Mouse (Mus musculus): ENCODE data around the gene Wdr78.

Wdr78 gene

GRCm38 (mm10) chr4:103114184-103115111, at the start of gene Wdr78, which contains the start of gene Mier1:
Wdr78 (minus strand) TSS chr4:103114555.
Mier1 (plus strand) TSS chr4:103114390.
- peak; percentile 97 for DNase-seq

DNA sequence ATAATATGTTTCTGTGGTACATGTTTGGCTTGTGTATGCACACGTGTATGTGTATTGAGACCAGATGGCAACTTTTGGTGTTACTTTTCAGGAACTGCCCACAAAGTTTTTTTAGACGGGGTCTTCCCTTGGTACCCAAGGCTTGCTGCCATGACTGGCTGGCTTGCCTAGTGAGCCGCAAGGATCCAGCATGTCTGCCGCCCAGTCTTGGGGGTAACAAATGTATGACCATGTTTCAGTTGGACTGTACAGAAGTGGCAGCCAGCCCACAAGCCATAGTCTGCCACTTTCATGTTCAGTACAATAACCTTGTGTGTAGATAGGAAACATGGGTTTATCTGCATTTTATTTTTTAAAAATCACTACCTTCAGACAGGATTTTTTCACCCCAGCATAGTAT, 44.4 kb upstream of the Wdr78 start:
- no peak for DNase-seq

DNA sequence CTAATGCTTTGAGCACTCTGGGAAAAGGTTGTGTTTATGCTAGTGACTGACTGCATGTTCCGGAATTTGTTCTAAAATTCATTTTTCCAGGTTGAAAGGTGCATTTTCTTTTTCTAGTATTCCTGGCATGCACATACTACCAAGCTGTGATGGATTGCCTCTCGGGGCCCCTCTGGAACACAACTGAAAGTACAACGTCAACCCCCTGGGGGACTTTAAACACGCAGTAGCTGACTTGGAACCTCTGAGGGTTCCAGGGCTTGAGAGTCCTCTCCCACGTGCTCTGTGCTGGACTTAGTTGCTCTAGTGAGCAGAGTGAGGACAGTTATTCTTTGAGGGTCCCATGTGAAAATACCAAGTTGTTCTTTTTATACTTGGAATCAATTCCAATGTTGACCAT, 37.6 kb upstream of the Wdr78 start:
- DNase-seq, result no peak

- peak; percentile 80 for DNase-seq
Measured at GRCm38 (mm10) chr4:103146339-103146738, 32.0 kb upstream of the Wdr78 start.

DNA sequence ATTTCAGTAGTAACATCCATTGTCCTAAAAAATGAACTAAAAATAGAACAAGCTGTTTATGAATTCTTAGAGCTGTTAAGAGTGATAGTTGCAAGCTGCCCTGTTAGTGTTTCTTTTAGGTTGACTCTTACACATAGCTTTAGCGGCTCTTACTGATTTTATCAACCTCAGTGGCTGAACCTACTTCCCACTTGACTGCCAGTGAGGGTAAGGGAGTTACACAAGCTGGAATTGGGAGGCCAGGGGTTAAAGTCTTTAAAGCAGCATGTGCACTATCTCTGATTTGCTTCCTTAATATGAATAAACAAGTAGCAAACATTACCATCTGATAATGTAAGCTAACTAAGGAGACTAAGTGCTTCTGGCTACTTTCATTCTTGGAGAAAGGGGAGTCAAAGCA, 22.6 kb upstream of the Wdr78 start:
- DNase-seq, result no peak

GRCm38 (mm10) chr4:103126533-103126932, 12.2 kb upstream of the Wdr78 start:
- no peak for DNase-seq

DNA sequence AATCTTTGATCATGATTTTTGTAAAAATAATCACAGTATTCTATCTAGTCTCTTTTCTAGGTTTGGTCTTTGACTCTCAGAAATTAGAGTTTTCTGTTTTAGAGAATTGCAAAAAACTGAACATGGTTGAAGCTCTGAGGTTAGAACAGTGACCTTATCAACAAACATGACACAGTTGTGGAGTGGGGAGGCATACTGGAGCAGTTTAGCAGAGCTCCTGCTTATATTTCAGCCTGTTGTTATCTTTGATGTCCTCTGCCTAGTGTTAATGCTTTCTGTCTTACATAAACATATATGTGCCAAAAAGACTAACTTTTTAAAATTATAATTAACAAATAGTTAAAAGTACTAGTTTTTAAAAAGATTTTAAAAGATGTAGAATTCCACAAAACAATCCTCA, 9.3 kb upstream of the Wdr78 start:
- DNase-seq, result no peak

- no peak for DNase-seq
Measured at GRCm38 (mm10) chr4:103123086-103123485, 8.7 kb upstream of the Wdr78 start.

DNA sequence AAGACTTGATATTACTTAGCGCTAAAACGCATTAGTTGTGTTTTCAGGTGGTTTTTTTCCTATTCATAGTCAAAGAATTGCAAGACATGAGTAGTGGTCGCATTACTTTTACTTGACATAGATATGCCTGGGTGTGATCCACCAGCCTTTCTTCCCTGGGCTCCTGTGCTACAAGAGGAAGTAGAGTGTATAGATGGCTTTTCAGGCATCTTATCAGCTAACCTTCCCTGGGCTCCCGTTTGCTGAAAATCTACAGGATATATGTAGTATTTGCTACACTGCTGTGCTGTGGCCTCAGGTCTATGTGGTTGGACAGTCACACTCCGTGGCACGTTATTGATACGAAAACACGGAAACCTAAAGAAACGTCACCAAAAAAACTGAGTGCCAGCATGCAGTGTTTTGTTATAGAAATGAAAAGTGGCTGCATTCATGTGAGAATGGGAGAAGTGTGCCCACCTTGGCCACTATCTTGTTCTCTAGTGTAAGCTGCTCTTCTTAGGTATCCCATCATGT, 6.6 kb upstream of the Wdr78 start:
- no peak for DNase-seq

GRCm38 (mm10) chr4:103120395-103120794, 6.0 kb upstream of the Wdr78 start:
- DNase-seq, result no peak

DNA sequence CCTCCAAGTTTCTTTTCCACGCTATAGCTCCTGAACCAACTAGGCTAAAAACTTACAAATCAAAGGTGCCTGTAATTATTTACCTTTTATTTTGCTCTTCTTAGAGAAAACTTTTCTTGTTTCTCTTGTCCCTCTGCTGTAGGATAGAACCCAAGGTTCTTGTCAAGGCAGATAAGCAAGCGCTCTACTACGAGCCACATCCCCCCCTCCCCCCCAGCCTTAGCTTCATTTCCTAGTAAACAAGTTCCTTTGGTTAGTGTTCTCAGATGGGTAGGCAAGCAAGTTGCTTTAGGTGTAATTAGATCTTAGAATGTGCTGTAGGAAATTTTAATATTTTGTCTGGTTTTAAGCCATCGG, 5.7 kb upstream of the Wdr78 start:
- DNase-seq, result no peak

GRCm38 (mm10) chr4:103119229-103120027, 5.1 kb upstream of the Wdr78 start:
- DNase-seq, result peak; percentile 92

DNA sequence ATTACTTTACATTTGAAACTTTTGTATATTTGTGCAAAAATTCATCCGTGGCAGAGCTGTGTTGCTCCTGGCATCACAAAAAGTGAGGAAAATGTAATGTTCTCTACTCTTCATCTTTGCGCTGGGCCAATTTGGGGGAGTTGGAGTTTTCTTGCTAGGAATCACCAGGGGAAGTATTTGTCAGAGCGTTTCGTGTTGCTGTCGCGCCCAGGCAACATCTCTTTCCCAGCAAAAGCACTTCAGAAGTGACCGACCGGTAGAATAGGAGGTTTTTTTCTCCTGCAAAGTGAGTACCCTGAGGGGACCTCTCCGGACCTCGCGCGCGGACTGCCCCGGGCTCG, 4.5 kb upstream of the Wdr78 start:
- no peak for DNase-seq

DNA sequence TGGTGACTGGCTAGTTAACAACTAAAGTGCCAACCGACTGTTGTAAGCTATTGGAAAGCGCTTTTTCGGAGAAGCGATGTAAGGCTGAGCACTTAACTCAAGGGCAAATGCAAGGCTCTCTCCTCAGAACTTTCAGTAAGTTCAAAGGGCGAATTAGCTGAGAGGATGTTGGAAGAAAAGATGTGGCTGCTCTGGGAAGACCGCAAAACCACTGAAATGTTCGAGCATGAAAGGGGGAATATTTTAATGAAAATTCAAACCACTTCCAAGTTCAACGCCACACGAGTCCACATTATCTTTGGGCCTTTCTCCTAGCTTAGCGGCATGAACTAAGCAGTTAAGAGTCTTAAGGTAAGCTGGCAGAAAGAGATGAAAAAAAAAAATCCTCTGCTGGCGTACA, 953 bp downstream of the Wdr78 start:
- DNase-seq, result no peak

- DNase-seq, result no peak
Measured at GRCm38 (mm10) chr4:103112651-103113050, 1.7 kb downstream of the Wdr78 start.

GRCm38 (mm10) chr4:103098532-103098931, 15.8 kb downstream of the Wdr78 start:
- no peak for DNase-seq

DNA sequence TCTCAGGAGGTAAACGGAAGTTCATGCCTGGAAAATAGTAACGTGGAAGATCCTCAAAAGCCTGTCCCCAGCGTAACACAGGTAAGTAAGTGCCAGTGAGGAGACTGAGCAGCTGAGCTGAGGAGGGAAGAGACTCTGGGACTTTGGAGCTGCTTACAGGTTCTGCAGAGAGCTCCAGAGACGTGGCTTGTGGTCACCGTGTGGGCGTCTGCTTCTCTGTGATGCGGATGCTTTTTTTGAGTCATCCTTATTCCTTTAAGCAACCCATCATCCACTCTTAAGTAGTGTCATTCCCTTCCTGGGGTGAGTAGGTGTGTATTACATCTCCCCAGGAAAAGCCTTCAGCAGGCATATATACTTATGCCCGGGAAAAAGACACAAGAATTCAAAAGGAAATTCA, 18.4 kb downstream of the Wdr78 start:
- DNase-seq, result no peak

GRCm38 (mm10) chr4:103085237-103085636, 29.1 kb downstream of the Wdr78 start:
- DNase-seq, result no peak

- DNase-seq, result no peak
Measured at GRCm38 (mm10) chr4:103070631-103071030, 43.7 kb downstream of the Wdr78 start.

DNA sequence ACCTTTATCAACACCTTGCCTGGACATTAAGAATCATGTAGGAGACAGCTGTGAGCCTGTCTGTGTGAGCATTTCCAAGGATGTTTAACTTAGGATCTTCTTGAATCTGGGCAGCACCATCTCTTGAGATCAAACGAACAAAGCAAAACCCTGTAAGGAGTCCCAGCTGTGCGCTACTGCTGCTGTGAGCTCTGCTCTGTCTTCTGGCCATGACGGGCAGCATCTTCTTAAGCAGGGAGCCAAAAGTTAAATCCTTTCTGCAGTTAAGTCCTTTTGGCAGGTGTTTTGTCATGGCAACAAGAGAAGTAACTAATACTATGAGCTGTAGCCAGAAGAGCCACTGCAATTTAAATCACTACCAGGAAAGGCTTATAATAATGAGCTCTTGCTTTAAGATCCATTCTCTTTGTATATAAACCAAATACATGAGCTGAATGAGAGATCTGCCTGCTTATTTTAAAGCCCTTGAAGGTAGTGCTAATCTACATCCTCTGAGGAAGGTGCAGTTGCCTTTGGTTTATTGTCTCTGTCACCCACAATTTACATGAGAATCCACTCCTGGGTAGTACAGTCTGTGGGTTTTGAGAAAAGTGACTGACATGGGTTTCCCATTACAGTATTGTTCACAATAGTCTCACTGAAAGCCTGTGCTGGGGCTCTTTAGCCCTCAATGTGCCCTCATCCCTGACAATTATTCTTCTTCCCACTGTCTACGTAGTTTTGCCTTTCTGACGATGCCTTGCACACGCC, 46.3 kb downstream of the Wdr78 start:
- DNase-seq, result no peak

DNA sequence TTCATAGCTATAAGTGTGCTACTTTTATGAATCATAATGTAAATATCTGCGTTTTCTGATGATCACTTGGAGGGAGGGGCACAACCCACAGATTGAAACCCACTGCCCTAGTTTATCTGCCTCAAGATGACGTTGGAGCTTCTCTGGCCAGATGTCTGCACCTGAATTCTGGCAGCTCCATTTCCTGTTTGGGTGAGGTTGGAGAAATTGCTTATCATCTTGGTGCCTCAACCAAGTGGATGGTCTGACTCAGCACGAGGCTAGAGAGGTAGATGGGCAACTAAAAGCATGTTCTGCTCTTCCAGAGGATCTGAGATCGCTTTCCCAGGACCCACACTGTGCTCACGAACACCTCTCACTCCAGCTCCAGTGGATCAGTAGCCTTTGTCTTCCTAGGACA, 49.4 kb downstream of the Wdr78 start:
- DNase-seq, result no peak

- DNase-seq, result no peak
Measured at GRCm38 (mm10) chr4:103064421-103064820, 49.9 kb downstream of the Wdr78 start.

GRCm38 (mm10) chr4:103056909-103057308, 57.4 kb downstream of the Wdr78 start:
- DNase-seq, result no peak

Measured in kidney, postnatal 14 days (tissue).